Mouse (Mus musculus) adrenal gland, adult 2 months (tissue): ENCODE measurements around the gene Rara. TPM values are rescaled to one million over a fixed set of nuclear protein-coding genes. Genes with fewer than 3 reads are reported as not detected.
"Not testable (repeated sequence)": the region's sequence is repeated elsewhere in the genome, so short reads cannot be mapped to it uniquely, and the experiment has no call there.

Experiments
- DNase-seq: peaks from one replicate; pipeline ENCODE4 v3.0.0; 2021
- polyA plus RNA-seq: library from polyadenylated mRNA; depleted of rRNA; stranded (reverse); fragments of >200 nt; gene quantifications from 2 replicates; pipeline ENCODE4 v1.2.3, GENCODE M21; 2012
- total RNA-seq, 2 experiments: library from RNA; stranded (reverse); gene quantifications; 2 replicates each; pipeline ENCODE4 v1.2.3; 2021

Gene Rara
- total and polyA plus RNA-seq, 3 experiments: 17.0 to 44.9 (median 30.8) TPM

DNA sequence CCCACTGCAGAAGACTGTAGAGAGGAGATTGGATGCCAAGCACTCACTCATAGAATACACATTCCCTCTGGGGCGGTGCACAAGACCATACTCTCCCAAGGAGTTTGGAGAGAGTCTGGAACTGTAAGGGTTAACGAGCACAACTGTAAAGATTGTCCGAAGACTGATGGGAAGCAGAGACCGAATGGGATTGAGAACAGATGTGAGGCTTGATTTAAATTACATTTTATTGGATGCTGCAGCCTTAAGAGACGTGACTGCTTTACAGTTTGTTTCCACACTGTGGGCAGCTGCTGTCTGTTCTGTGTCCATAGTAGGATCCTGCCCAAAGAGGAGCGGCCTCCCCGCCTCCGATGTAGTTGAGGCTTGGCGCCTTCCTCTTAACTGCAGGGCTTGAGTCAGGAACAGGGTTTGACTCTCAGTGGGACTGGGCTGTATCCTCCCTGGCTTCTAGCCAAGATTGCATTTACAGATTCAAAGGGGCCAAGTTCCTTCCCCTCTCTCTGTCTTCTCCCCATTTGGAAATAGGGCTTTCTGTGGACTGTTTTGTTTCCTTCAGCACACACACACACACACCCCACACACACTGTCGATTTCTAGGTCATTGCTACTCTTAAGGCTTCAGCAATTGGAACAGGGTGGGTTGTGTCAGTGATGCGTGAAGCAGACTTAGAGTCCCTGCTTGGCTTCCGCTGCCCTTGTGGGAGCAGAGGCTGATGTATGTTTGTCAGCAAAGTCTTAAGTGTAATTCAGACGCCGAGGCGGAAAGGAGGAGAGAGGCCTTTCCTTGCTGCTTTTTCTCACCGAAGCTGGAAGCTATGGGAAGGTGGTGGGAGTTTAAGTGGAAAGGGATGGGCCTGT, 4.5 kb upstream of the Rara start:
- not testable (repeated sequence) for DNase-seq

DNA sequence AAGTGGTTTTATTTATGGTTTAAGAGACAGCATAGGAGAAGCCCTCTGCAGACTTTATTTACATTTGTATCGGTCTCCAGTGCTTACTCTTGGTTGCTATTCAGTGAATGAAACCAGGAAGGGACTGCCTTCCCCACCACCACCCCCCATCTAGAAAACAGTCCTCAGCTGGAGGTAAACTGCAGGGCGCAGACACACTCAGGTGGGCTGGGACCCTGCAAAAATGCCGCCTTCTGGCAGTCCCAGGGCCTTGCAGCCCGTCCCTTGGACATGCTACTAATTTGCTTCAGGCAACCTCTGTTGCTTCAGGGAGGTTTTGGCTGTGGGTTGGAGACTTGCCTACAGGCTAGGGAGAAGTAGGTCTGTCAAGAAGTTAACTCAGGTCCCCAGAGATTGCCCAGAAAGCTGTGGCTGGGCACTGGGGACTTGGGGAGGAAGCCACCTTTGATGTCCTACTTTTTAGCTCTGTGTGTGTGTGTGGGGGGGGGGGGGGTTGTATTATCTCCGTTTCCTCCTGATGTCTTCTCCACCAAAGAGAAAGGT, 2.9 kb upstream of the Rara start:
- no peak for DNase-seq

DNA sequence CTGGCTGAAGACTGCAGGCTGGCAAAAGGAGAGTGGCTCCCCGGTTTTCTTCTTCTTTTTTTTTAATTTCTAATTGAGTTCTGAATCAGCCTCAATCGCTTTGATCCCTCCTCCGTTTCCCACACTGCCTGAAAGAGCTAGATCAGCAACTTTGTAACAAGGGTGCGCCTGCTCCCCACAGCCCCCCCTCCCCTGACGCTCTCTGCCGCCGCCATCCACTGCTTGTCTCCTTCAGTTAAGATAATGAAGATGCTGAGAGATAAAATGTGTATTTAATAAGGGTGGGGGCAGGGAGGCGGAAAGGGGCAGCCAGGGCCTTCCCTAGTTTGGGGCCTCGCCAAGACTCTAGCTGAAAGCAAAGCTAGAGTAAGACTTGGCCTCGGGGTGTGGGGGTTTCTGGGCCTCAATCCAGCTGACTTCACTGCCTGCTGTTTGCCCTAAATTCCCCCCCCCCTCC, 2.3 kb upstream of the Rara start:
- peak; percentile 42 for DNase-seq

DNA sequence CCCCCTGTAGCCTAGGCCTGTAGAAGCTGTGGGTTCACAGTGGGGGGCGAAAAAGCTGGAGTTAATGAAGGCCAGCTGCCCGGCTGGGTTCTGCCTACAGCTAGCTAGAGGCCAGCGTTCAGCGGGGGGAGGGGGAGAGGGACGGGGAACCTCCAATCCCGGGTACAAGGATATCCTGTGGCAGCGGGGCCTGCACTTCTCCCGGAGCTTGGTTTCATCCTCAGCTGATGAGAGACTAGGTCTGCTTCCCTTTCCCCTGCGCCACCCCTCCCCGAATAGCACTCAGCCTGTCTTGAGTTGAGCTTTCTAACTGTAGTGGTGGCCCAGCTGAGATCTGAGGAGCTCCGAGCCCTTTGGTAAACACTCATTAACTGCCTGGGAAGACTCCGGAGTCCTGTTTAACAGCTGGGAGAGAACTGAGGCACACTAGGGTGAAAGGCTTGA, 1.7 kb upstream of the Rara start:
- DNase-seq: no peak

DNA sequence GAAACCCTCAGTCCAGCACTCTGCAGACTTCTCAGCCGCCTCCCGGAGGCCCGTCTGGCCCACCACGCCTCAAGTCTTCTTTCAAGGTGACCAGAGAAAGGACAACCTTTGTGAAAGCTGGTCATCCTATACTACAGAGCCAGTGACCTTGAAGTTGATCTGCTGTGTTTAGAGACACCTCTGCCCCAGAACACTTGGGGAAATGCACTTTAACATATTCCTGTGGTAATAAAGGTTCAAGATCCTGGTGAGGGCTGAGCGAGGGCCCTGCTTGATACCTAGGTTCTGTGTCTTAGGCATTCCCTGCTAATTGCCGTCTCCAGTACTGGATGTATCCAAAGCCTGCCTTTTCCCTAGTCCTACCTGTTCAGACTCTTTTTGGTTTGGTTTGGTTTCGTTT, 1.1 kb upstream of the Rara start:
- DNase-seq: no peak

DNA sequence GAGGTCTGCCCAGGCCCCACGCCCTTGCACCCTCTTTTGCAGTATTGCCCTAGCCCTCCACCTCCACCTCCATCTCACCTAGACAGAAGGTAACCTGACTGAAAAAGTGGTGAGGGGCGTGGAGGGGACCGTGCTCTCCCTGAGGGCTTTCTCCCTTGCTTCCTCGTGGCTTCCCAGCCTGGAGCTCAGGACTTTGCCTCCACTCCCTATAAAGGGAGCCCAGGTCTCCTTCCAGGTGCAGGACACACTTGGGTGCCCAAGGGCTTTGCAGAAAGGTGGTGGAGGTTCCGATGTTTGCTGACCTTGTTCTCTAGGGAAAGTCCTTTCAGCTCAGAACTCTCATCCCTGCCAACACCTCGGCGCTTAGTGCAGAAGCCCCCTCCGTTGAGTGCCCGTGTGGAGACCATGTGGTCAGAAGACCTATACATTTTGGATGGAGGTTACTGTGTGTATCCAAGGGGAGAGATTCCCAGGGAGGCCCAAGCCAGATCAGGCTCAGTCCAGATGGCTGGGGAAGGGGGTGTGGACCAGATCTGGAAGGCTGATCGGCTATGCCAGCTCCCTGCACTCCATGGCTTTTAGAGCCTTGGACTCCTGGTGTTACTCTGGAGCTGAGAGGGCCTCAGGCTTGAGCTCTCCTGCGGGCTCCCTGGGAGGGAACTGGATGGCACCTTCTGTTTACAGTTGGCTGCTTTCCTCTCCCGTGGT, 722 bp downstream of the Rara start:
- DNase-seq: no peak

DNA sequence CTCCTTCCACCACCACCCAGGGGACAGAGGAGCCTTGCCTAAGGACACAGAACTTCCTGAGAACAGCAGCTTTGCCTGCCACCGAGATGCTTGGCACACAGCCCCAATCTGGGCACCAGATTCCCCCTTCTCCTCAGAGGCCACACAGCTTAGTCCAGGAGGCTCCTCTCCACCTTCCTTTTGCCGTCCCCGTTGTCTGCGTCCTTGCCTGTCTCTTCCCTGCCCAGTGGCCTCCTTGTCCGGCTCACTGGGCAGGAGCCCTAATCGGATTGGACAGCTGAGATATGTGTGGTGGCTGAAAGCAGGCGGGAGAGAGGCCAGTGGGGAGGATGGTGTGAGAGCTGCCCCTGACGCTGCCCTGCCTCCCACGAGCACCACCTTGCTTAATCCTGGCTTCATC, 1.9 kb downstream of the Rara start:
- peak; percentile 48 for DNase-seq

DNA sequence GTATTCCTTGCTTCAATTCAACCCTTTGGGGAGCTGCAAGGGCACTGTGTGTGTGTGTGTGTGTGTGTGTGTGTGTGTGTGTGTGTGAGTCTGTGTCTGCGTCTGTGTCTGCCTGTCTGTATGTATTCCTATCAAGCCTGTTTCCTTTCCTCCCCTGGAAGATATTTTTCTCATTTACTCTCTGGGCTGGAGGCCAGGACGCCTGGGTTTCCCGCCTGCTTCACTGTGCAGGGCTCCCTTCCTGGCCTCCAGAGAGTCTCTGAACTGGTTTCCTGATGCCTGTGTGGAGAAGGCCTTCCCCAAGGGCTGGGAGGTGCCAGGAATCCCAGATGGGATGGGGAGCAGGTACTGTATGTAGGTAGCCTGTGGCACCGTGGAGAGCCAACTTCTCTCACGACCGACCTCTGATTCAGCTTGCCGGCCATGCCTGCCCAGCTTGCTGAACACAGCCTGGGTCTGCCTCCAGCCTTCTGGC, 2.5 kb downstream of the Rara start:
- DNase-seq: peak; percentile 33

DNA sequence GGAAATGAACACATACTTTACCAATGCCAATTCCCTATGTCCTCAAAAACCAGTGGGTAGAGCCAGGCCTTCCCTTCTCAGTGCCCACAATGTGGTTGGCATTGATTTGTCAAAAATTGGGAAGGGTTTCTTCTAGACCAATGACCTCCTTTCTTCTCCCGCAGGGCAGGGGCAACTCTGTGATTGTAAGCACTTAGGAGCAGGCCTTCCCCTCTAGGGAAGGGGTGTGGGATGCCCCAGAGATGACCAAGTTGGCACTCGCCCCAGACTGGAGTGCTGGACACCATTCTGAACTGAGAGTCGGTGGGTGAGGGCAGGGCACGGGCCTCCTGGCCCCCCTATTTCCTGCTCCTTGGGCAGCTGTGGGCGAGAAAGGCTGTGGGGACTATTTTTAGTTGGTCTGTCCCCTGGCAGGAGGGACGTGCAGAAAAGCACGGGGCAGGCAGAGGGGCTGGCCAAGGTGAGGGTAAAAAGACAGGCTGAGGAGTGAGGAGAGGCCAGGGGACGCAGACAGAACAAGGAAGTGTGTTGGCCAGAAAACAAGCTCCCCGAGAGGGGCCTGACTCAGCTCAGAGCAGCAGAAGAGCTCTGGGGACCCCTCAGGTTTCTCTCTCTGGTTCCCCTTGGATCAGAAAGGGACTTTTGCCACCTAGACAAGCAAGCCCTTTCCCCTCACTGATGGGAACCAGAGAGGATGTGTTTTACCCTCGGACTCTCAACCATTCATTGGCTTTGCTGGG, 3.3 kb downstream of the Rara start:
- DNase-seq: peak; percentile 35

DNA sequence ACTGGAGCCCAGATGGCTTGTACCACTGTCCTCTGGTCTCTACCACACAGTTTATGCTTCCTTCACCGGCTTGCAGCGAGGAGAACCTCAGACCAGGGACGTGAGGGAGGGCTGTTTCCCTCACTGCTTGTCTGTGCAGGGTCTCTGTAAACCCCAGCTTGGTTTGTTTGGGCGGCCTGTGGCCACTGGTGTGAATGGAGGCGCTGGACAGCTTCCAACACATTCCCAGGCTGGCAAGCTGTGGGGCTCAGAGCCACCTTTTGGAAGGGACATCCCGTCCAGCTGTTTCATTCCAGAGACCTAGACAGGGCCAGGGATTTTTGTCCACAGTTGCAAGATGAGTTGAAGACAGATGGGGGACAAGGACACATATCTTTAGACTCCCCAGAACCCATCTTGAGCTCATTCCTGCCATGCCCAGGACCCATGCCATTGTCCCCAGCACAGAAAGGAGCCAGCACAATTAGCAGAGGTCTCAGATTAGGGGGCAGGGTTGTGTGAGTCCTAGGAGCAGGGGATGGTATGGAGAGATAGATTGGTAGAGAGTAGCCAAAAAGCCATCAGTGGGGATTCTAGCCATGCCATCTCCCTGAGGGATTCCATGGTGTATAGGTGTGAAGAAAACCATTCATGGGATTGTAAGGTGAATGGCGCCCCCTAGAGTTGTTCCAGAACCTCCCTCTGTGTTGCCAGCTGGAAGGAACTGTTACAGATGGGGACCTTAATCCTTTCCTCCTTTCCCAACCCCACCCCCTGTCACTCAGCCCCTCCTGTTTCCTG, 4.1 kb downstream of the Rara start:
- no peak for DNase-seq

DNA sequence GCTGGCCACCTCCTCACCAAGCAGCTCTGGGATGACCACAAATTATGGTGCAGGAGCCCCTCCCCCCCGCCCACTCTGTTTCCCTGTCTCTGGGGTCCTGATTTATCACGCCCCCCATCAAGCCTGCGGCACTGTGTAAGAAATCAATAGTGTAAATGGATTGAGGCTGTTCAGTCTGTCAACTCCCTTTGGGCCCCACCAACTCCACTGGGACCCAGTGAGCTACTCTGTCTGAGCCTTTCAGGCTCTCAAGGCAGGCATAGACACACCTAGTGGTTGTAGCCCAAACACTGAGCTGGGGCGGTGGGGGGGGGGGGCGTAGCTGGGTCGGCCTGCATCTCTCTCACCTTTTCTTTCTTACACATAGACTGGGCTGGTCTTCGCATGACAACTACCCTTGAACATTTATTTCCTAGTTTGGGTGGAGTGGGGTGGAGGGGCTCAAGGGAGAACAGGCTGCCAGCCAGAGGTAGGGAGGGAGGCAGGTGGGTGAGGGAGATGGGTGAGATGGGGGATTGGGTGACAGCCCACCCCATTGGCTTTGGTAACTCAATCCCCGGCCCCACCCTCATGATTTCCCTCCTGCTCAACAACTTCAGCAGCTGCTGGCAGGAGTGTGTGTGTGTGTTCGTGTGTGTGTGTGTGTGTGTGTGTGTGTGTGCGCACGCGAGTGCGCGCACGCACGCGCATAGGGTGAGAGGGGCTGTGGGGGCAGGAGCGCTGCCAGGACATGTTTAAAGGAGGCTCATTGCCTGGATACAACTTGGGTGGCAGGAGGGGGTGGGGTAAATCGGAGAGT, 4.9 kb downstream of the Rara start:
- no peak for DNase-seq

DNA sequence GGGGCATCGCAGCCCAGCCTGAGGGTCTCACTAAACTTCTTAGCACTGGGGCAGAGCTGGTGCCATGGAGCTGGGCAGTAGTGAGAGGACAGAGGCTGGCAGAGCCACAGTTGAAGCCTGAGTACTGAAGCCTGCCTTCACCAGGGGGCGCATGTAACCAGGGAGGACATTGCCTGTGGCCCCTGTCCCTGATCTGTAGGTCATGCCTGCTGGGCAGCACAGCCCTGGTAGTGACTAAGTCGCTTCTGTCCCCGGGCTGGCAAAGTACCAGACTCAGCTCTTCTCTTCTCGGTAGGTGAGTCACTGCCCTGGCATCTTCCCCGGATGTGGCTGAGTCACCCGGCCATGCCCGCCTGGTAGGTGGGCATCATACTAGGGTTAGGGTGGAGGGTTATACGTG, 5.5 kb downstream of the Rara start:
- DNase-seq: peak; percentile 97

DNA sequence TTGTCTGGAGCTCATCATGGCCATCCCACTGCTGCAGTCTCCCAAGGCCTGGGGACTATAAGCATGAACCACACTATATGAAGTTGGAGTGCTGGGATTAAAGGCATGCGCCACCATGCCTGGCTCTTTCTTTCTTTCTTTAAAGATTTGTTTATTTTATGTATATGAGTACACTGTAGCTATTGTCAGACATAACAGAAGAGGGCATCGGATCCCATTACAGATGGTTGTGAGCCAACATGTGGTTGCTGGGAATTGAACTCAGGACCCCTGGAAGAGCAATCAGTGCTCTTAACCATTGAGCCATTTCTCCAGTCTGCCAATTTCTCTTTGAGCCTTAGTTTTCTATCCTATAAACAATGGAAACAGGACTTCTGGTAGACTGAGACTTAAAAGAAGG, 6.2 kb downstream of the Rara start:
- DNase-seq: peak; percentile 15

DNA sequence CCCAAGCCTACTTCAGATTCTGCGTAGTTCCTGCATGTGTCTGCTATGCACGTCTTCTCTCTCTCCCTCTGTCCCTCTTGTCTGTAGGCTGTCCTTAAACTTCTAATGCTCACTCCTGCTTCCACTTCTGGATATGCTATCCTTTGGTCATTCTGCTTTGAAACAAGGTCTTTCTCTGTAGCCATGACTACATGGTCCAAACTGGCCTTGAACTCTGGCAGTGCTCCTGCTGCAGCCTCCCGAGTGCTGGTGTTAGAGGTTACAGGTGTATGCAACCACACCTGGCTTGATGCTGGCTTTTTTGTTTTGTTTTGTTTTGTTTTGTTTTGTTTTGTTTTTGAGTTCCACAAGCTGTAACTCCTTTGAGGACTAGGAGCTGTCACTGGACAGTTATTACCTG, 6.7 kb downstream of the Rara start:
- DNase-seq: peak; percentile 41

DNA sequence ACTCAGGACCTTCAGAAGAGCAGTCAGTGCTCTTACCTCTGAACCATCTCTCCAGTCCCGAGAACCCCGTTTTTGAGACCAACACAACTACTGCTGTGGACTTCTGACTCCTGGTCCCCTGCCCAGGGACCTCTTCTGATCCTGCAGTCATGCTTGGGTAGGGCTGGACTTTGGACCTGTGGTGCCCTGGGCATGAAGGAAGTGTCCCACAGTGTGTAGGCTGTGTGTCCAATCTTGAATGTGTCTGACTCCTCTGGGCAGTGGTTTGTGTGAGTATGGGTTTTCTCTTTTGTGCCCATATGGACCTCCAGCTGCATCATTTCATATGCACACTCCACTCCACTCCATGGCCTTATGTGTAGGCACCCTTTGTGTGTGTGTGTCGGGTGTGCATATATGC, 7.5 kb downstream of the Rara start:
- DNase-seq: peak; percentile 6

DNA sequence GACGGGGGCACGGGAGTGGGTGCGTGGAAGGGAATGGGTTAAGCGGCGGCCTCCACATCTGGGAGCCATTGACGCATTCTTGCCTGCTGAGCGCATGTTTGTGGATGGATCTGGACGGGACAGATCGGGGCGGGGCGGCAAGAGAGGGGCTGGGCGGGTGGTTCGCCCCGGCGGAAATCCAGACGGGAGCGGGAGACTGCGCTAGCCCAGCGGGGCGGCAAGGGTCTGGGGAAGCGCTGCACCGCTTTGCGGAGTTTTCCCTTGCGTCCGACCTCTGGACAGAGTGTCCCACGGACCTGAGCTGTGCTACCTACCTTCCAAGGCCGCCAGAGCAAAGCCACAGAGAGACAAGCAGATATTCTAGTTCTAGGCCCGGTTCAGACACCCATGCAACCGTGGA, 8.6 kb downstream of the Rara start:
- DNase-seq: peak; percentile 88

DNA sequence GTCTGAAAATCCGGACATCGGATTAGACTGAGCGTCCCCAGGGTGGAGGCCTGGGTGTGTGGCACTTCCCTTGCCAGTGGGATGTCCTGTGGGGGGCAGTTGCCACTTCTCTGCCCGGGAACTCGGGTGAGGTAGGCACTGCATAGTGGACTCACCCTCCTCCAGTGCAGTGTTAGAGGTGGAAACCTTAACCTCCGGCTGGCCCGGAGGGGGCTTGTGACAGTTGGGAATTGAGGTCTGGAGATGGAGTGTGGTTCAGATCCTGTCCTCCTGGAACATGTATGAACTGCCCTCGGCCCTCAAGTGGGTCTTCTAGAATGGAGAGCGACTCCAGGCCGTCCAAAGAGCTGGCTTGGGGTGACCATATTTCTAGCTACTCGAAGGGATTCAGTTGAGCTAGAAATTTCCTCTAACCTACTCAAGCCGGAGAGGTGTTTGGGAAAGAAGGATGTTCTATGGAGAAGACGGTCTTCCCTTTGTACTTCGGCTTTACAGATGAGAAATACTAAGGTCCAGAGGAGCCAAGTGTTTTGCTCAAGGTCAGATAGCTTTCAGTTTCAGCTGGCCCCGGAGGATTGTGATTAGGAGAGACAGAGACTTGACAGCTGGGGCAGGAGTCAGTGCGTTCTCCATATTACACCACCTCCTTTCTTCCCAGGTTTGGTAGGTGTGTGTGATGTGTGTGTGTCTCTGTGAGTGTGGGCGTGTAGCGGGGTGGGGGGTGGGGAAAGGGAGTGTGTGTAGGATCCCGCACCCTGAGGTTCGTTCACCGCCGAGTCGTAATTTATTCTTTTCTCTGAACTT, 9.2 kb downstream of the Rara start:
- peak; percentile 67 for DNase-seq

DNA sequence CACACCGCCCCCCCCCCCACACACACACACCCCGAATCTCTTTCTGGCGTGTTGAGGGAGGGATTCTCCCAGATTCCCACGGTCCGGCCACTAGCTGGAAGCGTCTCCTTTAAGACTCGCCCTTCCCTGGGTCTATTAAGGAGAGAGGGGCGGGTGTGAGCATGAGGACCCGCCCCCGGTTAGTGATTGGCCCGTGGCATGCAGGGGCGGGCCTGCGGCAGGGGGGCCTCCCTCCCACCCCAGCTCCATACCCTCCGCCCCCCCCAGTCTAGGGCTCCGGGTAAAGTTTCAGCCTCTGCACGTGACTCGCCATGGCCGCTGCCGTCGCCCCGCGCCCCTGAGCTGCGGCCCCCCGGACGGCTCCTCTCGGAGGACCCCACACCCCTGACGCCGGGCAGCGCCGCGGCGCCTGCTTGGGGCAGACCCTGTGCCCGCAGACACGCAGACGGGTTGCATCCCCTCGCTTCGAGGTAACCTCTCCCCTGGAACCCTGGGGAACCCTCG, 9.8 kb downstream of the Rara start:
- DNase-seq: peak; percentile 96

DNA sequence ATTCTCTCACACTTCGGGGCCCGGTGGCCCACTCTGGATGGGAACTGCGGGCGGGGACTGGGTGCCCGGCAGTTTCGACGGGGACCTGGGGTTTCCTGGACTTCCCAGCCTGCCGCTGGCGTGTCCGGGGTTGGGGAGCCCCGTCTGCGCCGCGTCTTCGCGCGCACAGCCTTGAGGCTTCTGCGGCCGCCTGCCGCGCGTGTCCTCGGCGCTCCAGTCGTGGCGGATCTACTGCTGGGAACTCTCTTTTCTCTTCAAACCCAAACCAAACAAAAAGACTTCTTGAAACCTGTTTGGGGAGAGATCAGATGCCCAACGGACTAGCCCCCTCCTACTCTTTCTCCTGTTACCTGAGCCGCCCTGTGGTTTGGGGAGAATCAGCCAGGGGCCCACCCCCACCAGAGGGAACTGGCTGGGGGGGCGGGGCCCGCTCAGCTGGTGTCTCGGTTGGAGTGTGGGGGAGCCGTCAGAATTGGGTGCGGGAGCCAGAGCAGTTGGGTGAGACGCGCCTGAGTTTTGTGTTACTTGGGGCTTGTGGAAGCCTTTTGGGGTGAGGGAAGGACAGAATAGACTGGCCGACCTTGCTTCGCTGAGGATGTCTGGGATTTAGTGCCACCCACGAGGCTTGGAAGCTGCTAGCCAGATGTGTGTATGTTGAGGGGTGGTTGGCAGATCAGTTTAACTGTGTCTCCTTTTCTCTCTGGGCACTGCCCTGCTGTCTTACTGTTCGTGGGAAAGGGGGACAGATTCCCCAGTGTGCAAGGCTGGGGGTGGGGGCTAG, 10.5 kb downstream of the Rara start:
- peak; percentile 78 for DNase-seq
